Mouse (Mus musculus) thymus, adult 2 months (tissue): ENCODE data around the gene Amfr. TPM values are rescaled to one million over a fixed set of nuclear protein-coding genes. Genes with fewer than 3 reads are reported as not detected.

ENCODE experiments used
- DNase-seq: peaks from one replicate; pipeline ENCODE4 v3.0.0; 2021
- H3K27ac ChIP-seq: fragments of 200-500 bp; 2 replicates; pipeline ENCODE4 v1.5.1; 2012; ENCODE audit warnings: low read length, control low read depth; ENCODE audit not compliant: control insufficient read depth, insufficient read depth
- H3K27me3 ChIP-seq: fragments of 200-500 bp; 2 replicates; pipeline ENCODE4 v1.6.1; 2012; ENCODE audit warnings: mild to moderate bottlenecking, low read length, moderate library complexity, mixed read lengths; ENCODE audit not compliant: control insufficient read depth, insufficient read depth
- H3K36me3 ChIP-seq: fragments of 200-500 bp; 2 replicates; pipeline ENCODE4 v1.6.1; 2012; ENCODE audit warnings: mild to moderate bottlenecking, low read length, moderate library complexity; ENCODE audit not compliant: control insufficient read depth, insufficient read depth
- H3K4me1 ChIP-seq: fragments of 200-500 bp; replicated peaks from 2 replicates; pipeline ENCODE4 v1.6.1; 2012; ENCODE audit warnings: low read length; ENCODE audit not compliant: control insufficient read depth, insufficient read depth
- H3K4me3 ChIP-seq: fragments of 200-500 bp; 2 replicates; pipeline ENCODE4 v1.5.1; 2012; ENCODE audit warnings: mild to moderate bottlenecking, low read length, control low read depth, moderate library complexity; ENCODE audit not compliant: control insufficient read depth, insufficient read depth
- CTCF ChIP-seq: fragments of 200-500 bp; IDR thresholded peaks from 2 replicates; pipeline ENCODE4 v1.5.1; 2012; ENCODE audit warnings: mild to moderate bottlenecking, control low read depth, low read length, moderate library complexity, borderline replicate concordance; ENCODE audit not compliant: control insufficient read depth, poor library complexity, insufficient read depth; ENCODE audit errors: extremely low read depth
- POLR2A ChIP-seq: fragments of 200-500 bp; IDR thresholded peaks from 2 replicates; pipeline ENCODE4 v1.6.1; 2012; ENCODE audit warnings: mild to moderate bottlenecking, low read length, control low read depth, moderate library complexity; ENCODE audit not compliant: control insufficient read depth, poor library complexity, insufficient read depth; ENCODE audit errors: extremely low read depth
- WGBS: fragments of 180-500 bp; shearing (Covaris S2); methylation state at CpG from one replicate; pipeline ENCODE4 v1.1.7; 2018; 5-methylcytosine and 5-hydroxymethylcytosine counted together
- polyA plus RNA-seq: library from polyadenylated mRNA; depleted of rRNA; stranded (reverse); fragments of >200 nt; gene quantifications from 2 replicates; pipeline ENCODE4 v1.2.3, GENCODE M21; 2012

Gene Amfr
- polyA plus RNA-seq, 1 experiment, result 101 TPM

- Histone ChIP-seq H3K4me3 (no peak overlapping the region), H3K36me3 (peaks cover 54% of the 10 kb centered on the region), H3K4me1 (no peaks in the 10 kb centered on the region), H3K27me3 (no peaks in the 10 kb centered on the region), H3K27ac (no peak overlapping the region)
- TF ChIP-seq POLR2A (no peak), CTCF (no peak)
- 92% methylated on average over 5 of the region's 5 CpGs for WGBS
- DNase-seq, result no peak
These were observed 30.9 kb downstream of the Amfr start for GRCm38 (mm10) chr8:93981679-93982215.

- H3K27ac ChIP-seq, result no peak overlapping the region
- 95% methylated on average over 4 of the region's 4 CpGs for WGBS
- DNase-seq, result no peak
- TF ChIP-seq POLR2A, result no peak
- no peak for TF ChIP-seq CTCF
- H3K36me3 ChIP-seq, result peaks cover 60% of the 10 kb centered on the region
- H3K4me1 ChIP-seq, result no peaks in the 10 kb centered on the region
- H3K27me3 ChIP-seq, result no peaks in the 10 kb centered on the region
- no peak overlapping the region for H3K4me3 ChIP-seq
These were observed 32.5 kb downstream of the Amfr start for GRCm38 (mm10) chr8:93980141-93980540.

DNA sequence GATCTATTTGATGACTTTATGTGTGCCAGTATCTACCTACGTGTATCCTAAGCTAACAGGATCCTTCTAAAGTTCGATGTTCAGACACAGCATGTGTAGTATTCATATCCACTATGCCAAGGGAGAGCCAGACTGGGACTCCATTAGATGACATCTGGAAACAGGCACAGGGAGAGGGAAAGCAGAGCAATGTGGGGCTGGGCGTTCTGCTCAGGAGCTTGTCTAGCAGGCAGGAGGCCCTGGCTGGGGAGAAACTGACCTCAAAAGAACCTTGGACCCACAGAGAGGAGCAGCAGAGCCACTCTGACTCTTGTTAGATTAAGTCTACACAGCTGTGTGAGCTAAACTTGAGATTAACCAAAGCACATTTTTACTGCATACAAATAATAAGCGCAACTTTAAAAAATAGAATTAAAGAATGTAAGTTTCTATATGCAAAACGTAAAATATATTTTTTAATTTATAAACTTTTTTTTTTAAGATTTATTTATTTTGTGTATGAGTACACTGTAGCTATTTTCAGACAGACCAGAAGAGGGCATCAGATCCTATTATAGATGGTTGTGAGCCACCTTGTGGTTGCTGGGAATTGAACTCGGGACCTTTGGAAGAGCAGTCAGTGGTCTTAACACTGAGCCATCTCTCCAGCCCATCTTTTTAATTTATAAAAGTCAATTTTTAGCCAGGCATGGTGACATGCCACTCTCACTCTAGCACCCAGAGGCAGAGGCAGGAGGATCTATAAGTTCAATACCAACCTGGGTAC, 36.0 kb downstream of the Amfr start:
- no peak for DNase-seq
- no peaks in the 10 kb centered on the region for H3K27me3 ChIP-seq
- no peak overlapping the region for H3K4me3 ChIP-seq
- TF ChIP-seq CTCF (no peak), POLR2A (no peak)
- no peak overlapping the region for H3K27ac ChIP-seq
- WGBS, result 97% methylated on average over 6 of the region's 6 CpGs
- no peaks in the 10 kb centered on the region for H3K4me1 ChIP-seq
- H3K36me3 ChIP-seq, result peaks cover 72% of the 10 kb centered on the region

GRCm38 (mm10) chr8:93975358-93975757, 37.3 kb downstream of the Amfr start:
- Histone ChIP-seq H3K27me3 (no peaks in the 10 kb centered on the region), H3K4me3 (no peak overlapping the region), H3K36me3 (peaks cover 62% of the 10 kb centered on the region), H3K4me1 (no peaks in the 10 kb centered on the region), H3K27ac (no peak overlapping the region)
- no peak for TF ChIP-seq POLR2A
- no peak for TF ChIP-seq CTCF
- WGBS, result 99% methylated on average over 2 of the region's 2 CpGs
- no peak for DNase-seq

GRCm38 (mm10) chr8:93974602-93975186, 37.9 kb downstream of the Amfr start:
- H3K27me3 ChIP-seq, result no peaks in the 10 kb centered on the region
- no peak for TF ChIP-seq CTCF
- TF ChIP-seq POLR2A, result no peak
- WGBS, result 93% methylated on average over 11 of the region's 11 CpGs
- no peak overlapping the region for H3K27ac ChIP-seq
- peaks cover 55% of the 10 kb centered on the region for H3K36me3 ChIP-seq
- no peak for DNase-seq
- H3K4me1 ChIP-seq, result no peaks in the 10 kb centered on the region
- H3K4me3 ChIP-seq, result no peak overlapping the region

- Histone ChIP-seq H3K36me3 (peaks cover 48% of the 10 kb centered on the region), H3K27me3 (no peaks in the 10 kb centered on the region), H3K4me1 (no peaks in the 10 kb centered on the region), H3K4me3 (no peak overlapping the region), H3K27ac (no peak overlapping the region)
- TF ChIP-seq CTCF (no peak), POLR2A (no peak)
- 96% methylated on average over 13 of the region's 13 CpGs for WGBS
- no peak for DNase-seq
These were observed 38.7 kb downstream of the Amfr start for GRCm38 (mm10) chr8:93973831-93974375.
